Mouse (Mus musculus): ENCODE measurements at regions not wholly inside any gene's neighbourhood (a gene's known extent, or its start where the extent isn't known, plus 50 kb on each side); places are given as distances from the start of the nearest gene placed in this dataset.

- H3K9ac ChIP-seq, result no peak overlapping the region
- no peaks in the 10 kb centered on the region for H3K36me3 ChIP-seq
- 54% methylated on average over 11 of the region's 11 CpGs for WGBS (ENCODE audit: insufficient replicate concordance)
- ATAC-seq (ENCODE audit: low read depth) (no peak), DNase-seq (no peak)
- no peak overlapping the region for H3K4me2 ChIP-seq
- H3K27me3 ChIP-seq, result no peaks in the 10 kb centered on the region
- no peak overlapping the region for H3K27ac ChIP-seq
- no peaks in the 10 kb centered on the region for H3K4me1 ChIP-seq (replicated peaks)
- no peak overlapping the region for H3K4me3 ChIP-seq (replicated peaks)
- no peaks in the 10 kb centered on the region for H3K9me3 ChIP-seq (replicated peaks)
Observed at GRCm38 (mm10) chrX:12888010-12888707, 126.3 kb upstream of the Med14 start.

DNA sequence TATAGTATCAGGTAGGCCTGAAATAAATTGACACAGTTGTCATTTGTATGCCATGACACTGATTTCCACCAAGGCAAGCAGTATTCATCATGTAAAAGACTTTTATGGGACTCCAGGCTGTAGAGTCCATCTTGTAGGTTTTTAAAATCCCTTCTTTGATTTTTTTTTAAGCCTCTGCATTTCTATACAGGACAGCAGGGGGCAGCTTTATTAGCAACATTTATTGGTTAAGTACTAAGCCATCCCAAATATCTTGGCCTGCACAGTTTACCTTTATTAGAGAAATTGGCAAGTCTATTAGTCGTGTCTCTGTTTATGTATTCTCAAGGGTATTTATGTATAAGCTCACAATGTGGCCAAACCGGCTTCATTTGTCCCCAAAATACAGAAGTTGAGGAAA lies 125.6 kb upstream of the Med14 start:
- H3K36me3 ChIP-seq, result no peaks in the 10 kb centered on the region
- no peak overlapping the region for H3K27ac ChIP-seq
- no peak overlapping the region for H3K4me3 ChIP-seq (replicated peaks)
- H3K4me1 ChIP-seq (replicated peaks), result no peaks in the 10 kb centered on the region
- DNase-seq (no peak), ATAC-seq (ENCODE audit: low read depth) (no peak)
- WGBS (ENCODE audit: insufficient replicate concordance), result 49% methylated on average over 2 of the region's 2 CpGs
- no peak overlapping the region for H3K4me2 ChIP-seq
- H3K9ac ChIP-seq, result no peak overlapping the region
- no peaks in the 10 kb centered on the region for H3K27me3 ChIP-seq
- H3K9me3 ChIP-seq (replicated peaks), result no peaks in the 10 kb centered on the region

- Histone ChIP-seq H3K27me3 (no peaks in the 10 kb centered on the region), H3K4me2 (peak overlapping the region; percentile 42), H3K9me3 (replicated peaks) (no peaks in the 10 kb centered on the region), H3K4me3 (replicated peaks) (peak overlapping the region; percentile 22; the same call in 1 of the 2 replicates), H3K4me1 (replicated peaks) (no peaks in the 10 kb centered on the region), H3K27ac (no peak overlapping the region), H3K36me3 (no peaks in the 10 kb centered on the region), H3K9ac (no peak overlapping the region)
- 21% methylated on average over 18 of the region's 18 CpGs for WGBS (ENCODE audit: insufficient replicate concordance)
- DNase-seq, result no peak
- no peak for ATAC-seq (ENCODE audit: low read depth)
Observed at GRCm38 (mm10) chrX:12886160-12887048, 124.5 kb upstream of the Med14 start.

GRCm38 (mm10) chrX:12879233-12879632 lies 117.4 kb upstream of the Med14 start:
- ATAC-seq (ENCODE audit: low read depth) (no peak), DNase-seq (no peak)
- Histone ChIP-seq H3K27ac (no peak overlapping the region), H3K9ac (no peak overlapping the region), H3K27me3 (no peaks in the 10 kb centered on the region), H3K4me2 (no peak overlapping the region), H3K9me3 (replicated peaks) (no peaks in the 10 kb centered on the region), H3K4me1 (replicated peaks) (no peaks in the 10 kb centered on the region), H3K4me3 (replicated peaks) (no peak overlapping the region), H3K36me3 (no peaks in the 10 kb centered on the region)
- WGBS (ENCODE audit: insufficient replicate concordance), result 59% methylated on average over 3 of the region's 3 CpGs

- ATAC-seq (ENCODE audit: low read depth), result no peak
- H3K9ac ChIP-seq, result no peak overlapping the region
Observed at GRCm38 (mm10) chrX:12877506-12877905, 115.6 kb upstream of the Med14 start.

GRCm38 (mm10) chrX:12873698-12874144 lies 111.8 kb upstream of the Med14 start:
- Histone ChIP-seq H3K36me3 (no peaks in the 10 kb centered on the region), H3K9ac (no peak overlapping the region), H3K4me1 (replicated peaks) (no peaks in the 10 kb centered on the region), H3K4me3 (replicated peaks) (peak overlapping the region; percentile 28), H3K27me3 (no peaks in the 10 kb centered on the region), H3K9me3 (replicated peaks) (no peaks in the 10 kb centered on the region), H3K4me2 (peak overlapping the region; percentile 48), H3K27ac (no peak overlapping the region)
- 41% methylated on average over 22 of the region's 22 CpGs for WGBS (ENCODE audit: insufficient replicate concordance)
- ATAC-seq (ENCODE audit: low read depth), result peak; percentile 43; the same call in 1 of the 2 replicates
- peak; percentile 47 for DNase-seq

More at GRCm38 (mm10) chrX:12877506-12877905, 115.6 kb upstream of the Med14 start:
- H3K27me3 ChIP-seq, result no peaks in the 10 kb centered on the region
- no peaks in the 10 kb centered on the region for H3K36me3 ChIP-seq
- no peaks in the 10 kb centered on the region for H3K9me3 ChIP-seq (replicated peaks)
- H3K4me3 ChIP-seq (replicated peaks), result no peak overlapping the region
- H3K27ac ChIP-seq, result no peak overlapping the region
- 42% methylated on average over 4 of the region's 4 CpGs for WGBS (ENCODE audit: insufficient replicate concordance)
- no peak overlapping the region for H3K4me2 ChIP-seq
- no peak for DNase-seq
- no peaks in the 10 kb centered on the region for H3K4me1 ChIP-seq (replicated peaks)

- no peak for ATAC-seq (ENCODE audit: low read depth)
- no peak overlapping the region for H3K9ac ChIP-seq
- no peaks in the 10 kb centered on the region for H3K36me3 ChIP-seq
- peak overlapping the region; percentile 23 for H3K4me3 ChIP-seq (replicated peaks)
- DNase-seq, result no peak
- no peaks in the 10 kb centered on the region for H3K9me3 ChIP-seq (replicated peaks)
- H3K27ac ChIP-seq, result no peak overlapping the region
- no peaks in the 10 kb centered on the region for H3K27me3 ChIP-seq
- no peaks in the 10 kb centered on the region for H3K4me1 ChIP-seq (replicated peaks)
- WGBS (ENCODE audit: insufficient replicate concordance), result 37% methylated on average over 6 of the region's 6 CpGs
- peak overlapping the region; percentile 48 for H3K4me2 ChIP-seq
Observed at GRCm38 (mm10) chrX:12873230-12873629, 111.4 kb upstream of the Med14 start.

GRCm38 (mm10) chrX:12866885-12867498 lies 105.1 kb upstream of the Med14 start:
- peak overlapping the region; percentile 28 for H3K4me2 ChIP-seq
- no peak overlapping the region for H3K4me3 ChIP-seq (replicated peaks)
- no peak overlapping the region for H3K9ac ChIP-seq
- peaks cover 13% of the 10 kb centered on the region for H3K4me1 ChIP-seq (replicated peaks)
- peak overlapping the region; percentile 63 for H3K27ac ChIP-seq
- peak; percentile 77 for ATAC-seq (ENCODE audit: low read depth)
- H3K27me3 ChIP-seq, result no peaks in the 10 kb centered on the region
- no peaks in the 10 kb centered on the region for H3K9me3 ChIP-seq (replicated peaks)
- DNase-seq, result peak; percentile 4
- no peaks in the 10 kb centered on the region for H3K36me3 ChIP-seq
- WGBS (ENCODE audit: insufficient replicate concordance), result 59% methylated on average over 5 of the region's 5 CpGs

DNA sequence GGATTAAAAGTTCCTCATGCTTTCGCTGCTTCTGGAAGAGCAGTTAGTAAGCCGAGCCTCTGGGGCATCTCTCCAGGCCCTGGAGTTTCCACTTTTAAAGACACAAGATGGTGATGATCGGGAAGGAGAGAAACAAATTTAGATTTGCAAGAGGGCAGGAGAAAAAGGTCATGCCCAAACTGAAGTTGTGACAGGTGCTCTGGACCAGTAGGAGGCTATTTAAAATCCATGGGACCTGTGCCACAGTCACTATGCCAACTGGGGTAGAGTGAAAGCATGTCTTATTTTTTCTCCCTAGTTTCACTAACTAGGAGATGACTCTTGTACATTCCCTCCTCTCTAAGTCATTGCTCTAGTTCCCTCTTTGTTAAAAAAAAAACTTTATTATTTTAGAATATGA lies 104.3 kb upstream of the Med14 start:
- 70% methylated on average over 3 of the region's 3 CpGs for WGBS (ENCODE audit: insufficient replicate concordance)
- DNase-seq, result no peak

GRCm38 (mm10) chrX:12860168-12860567 lies 98.3 kb upstream of the Med14 start:
- no peak for ATAC-seq (ENCODE audit: low read depth)
- H3K36me3 ChIP-seq, result no peaks in the 10 kb centered on the region
- no peak for DNase-seq
- WGBS (ENCODE audit: insufficient replicate concordance), result 78% methylated on average over 6 of the region's 6 CpGs
- H3K9me3 ChIP-seq (replicated peaks), result no peaks in the 10 kb centered on the region
- no peaks in the 10 kb centered on the region for H3K4me1 ChIP-seq (replicated peaks)
- no peak overlapping the region for H3K27ac ChIP-seq
- H3K9ac ChIP-seq, result no peak overlapping the region
- H3K4me3 ChIP-seq (replicated peaks), result no peak overlapping the region
- no peaks in the 10 kb centered on the region for H3K27me3 ChIP-seq
- no peak overlapping the region for H3K4me2 ChIP-seq

More for the DNA sequence above, 104.3 kb upstream of the Med14 start:
- Histone ChIP-seq H3K4me3 (replicated peaks) (no peak overlapping the region), H3K4me1 (replicated peaks) (peaks cover 13% of the 10 kb centered on the region), H3K27ac (no peak overlapping the region), H3K36me3 (no peaks in the 10 kb centered on the region), H3K9ac (no peak overlapping the region), H3K4me2 (no peak overlapping the region), H3K27me3 (no peaks in the 10 kb centered on the region), H3K9me3 (replicated peaks) (no peaks in the 10 kb centered on the region)
- no peak for ATAC-seq (ENCODE audit: low read depth)

DNA sequence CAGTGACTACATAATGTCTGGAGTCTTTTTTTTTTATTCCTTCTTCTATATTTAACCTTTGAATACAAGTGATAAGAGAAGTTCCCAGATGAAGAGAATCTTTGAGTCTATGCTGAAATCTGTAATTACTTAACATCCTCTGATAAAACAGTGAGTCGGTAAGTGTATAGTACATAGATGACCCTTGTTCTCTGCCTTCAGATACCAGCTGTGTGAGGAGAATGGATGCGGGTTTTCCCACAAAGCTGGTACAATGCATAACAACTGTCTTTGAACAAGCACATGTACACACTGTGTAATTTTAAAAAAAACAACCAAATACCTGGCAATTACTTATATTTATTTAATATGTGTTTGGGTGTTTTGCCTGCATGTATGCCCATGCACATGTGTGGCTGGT lies 96.9 kb upstream of the Med14 start:
- Histone ChIP-seq H3K4me2 (no peak overlapping the region), H3K4me1 (replicated peaks) (no peaks in the 10 kb centered on the region), H3K9ac (no peak overlapping the region), H3K9me3 (replicated peaks) (no peaks in the 10 kb centered on the region), H3K27me3 (no peaks in the 10 kb centered on the region), H3K36me3 (no peaks in the 10 kb centered on the region), H3K4me3 (replicated peaks) (no peak overlapping the region), H3K27ac (no peak overlapping the region)
- 58% methylated on average over 2 of the region's 2 CpGs for WGBS (ENCODE audit: insufficient replicate concordance)
- DNase-seq, result no peak
- no peak for ATAC-seq (ENCODE audit: low read depth)

Data from liver, embryonic 13.5 days (tissue).